Mouse (Mus musculus) kidney, embryonic 15.5 days (tissue): ENCODE results near the gene Babam1. TPM values are rescaled to one million over a fixed set of nuclear protein-coding genes. Genes with fewer than 3 reads are reported as not detected.
A peak's percentile ranks its signal among the peaks of the same experiment; 100 is the strongest.

Experiments
- ATAC-seq: fragments of 200-750 bp; cut with Nextera tagmentation; replicated peaks from 2 replicates; pipeline ENCODE4 v1.8.0; 2017; ENCODE audit warnings: moderate TSS enrichment; ENCODE audit not compliant: low FRiP score
- H3K27ac ChIP-seq: fragments of 300-500 bp; sonication (generic); 2 replicates; pipeline ENCODE4 v1.5.1; 2015; ENCODE audit warnings: mild to moderate bottlenecking, inconsistent platforms
- H3K27me3 ChIP-seq: fragments of 300-500 bp; sonication (generic); 2 replicates; pipeline ENCODE4 v1.6.1; 2015; ENCODE audit warnings: inconsistent platforms
- H3K36me3 ChIP-seq: fragments of 300-500 bp; sonication (generic); 2 replicates; pipeline ENCODE4 v1.6.1; 2015; ENCODE audit warnings: inconsistent platforms
- H3K4me1 ChIP-seq: fragments of 300-500 bp; sonication (generic); 2 replicates; pipeline ENCODE4 v1.6.1; 2015; ENCODE audit warnings: inconsistent platforms
- H3K4me2 ChIP-seq: fragments of 300-500 bp; sonication (generic); 2 replicates; pipeline ENCODE4 v1.6.1; 2015; ENCODE audit warnings: moderate library complexity, mild to moderate bottlenecking, inconsistent platforms
- H3K4me3 ChIP-seq: fragments of 300-500 bp; sonication (generic); replicated peaks from 2 replicates; pipeline ENCODE4 v1.5.1; 2015; ENCODE audit warnings: mild to moderate bottlenecking, inconsistent platforms
- H3K9ac ChIP-seq: fragments of 300-500 bp; sonication (generic); 2 replicates; pipeline ENCODE4 v1.6.1; 2015; ENCODE audit warnings: mild to moderate bottlenecking, inconsistent platforms
- H3K9me3 ChIP-seq: fragments of 300-500 bp; sonication (generic); replicated peaks from 2 replicates; pipeline ENCODE4 v1.6.1; 2016; ENCODE audit warnings: inconsistent platforms
- WGBS: fragments of 180-500 bp; shearing (Covaris S2); methylation state at CpG from one replicate; pipeline ENCODE4 v1.1.7; 2015; ENCODE audit warnings: mixed read lengths; 5-methylcytosine and 5-hydroxymethylcytosine counted together
- polyA plus RNA-seq: library from polyadenylated mRNA; unstranded; fragments of >200 nt; fragmentation: Nextera tagmentation; extraction: Ambion mirVana; gene quantifications from 2 replicates; pipeline ENCODE4 v1.2.1, GENCODE M21; 2015

Gene Babam1
- polyA plus RNA-seq, 1 experiment from 2014 or later, result 117 TPM

GRCm38 (mm10) chr8:71383860-71384259 is 12.8 kb upstream of the Babam1 start:
- Histone ChIP-seq H3K4me1 (peaks cover 37% of the 10 kb centered on the region), H3K36me3 (no peaks in the 10 kb centered on the region), H3K9ac (no peak overlapping the region), H3K9me3 (no peaks in the 10 kb centered on the region), H3K27me3 (no peaks in the 10 kb centered on the region), H3K4me3 (no peak overlapping the region), H3K4me2 (no peak overlapping the region), H3K27ac (peak overlapping the region; percentile 99)
- WGBS, result 44% methylated on average over 3 of the region's 3 CpGs
- no peak for ATAC-seq

- Histone ChIP-seq H3K36me3 (no peaks in the 10 kb centered on the region), H3K27ac (no peak overlapping the region), H3K4me2 (no peak overlapping the region), H3K9me3 (no peaks in the 10 kb centered on the region), H3K9ac (no peak overlapping the region), H3K27me3 (no peaks in the 10 kb centered on the region), H3K4me3 (no peak overlapping the region), H3K4me1 (peaks cover 22% of the 10 kb centered on the region)
- 65% methylated on average over 12 of the region's 12 CpGs for WGBS
- no peak for ATAC-seq
Observed at GRCm38 (mm10) chr8:71385212-71385835, 11.3 kb upstream of the Babam1 start.

GRCm38 (mm10) chr8:71388267-71388666 is 8.4 kb upstream of the Babam1 start:
- no peaks in the 10 kb centered on the region for H3K9me3 ChIP-seq
- H3K9ac ChIP-seq, result no peak overlapping the region
- no peak for ATAC-seq

GRCm38 (mm10) chr8:71391696-71392095 is 5.0 kb upstream of the Babam1 start:
- Histone ChIP-seq H3K9me3 (no peaks in the 10 kb centered on the region), H3K9ac (no peak overlapping the region), H3K27ac (no peak overlapping the region), H3K4me3 (no peak overlapping the region), H3K4me2 (no peak overlapping the region), H3K27me3 (no peaks in the 10 kb centered on the region), H3K4me1 (peaks cover 17% of the 10 kb centered on the region), H3K36me3 (no peaks in the 10 kb centered on the region)
- ATAC-seq, result no peak
- 94% methylated on average over 2 of the region's 2 CpGs for WGBS

More at GRCm38 (mm10) chr8:71388267-71388666, 8.4 kb upstream of the Babam1 start:
- no peak overlapping the region for H3K4me3 ChIP-seq
- H3K4me2 ChIP-seq, result no peak overlapping the region
- no peaks in the 10 kb centered on the region for H3K27me3 ChIP-seq
- no peaks in the 10 kb centered on the region for H3K36me3 ChIP-seq
- H3K27ac ChIP-seq, result no peak overlapping the region
- WGBS, result 76% methylated on average over 1 of the region's 1 CpGs
- H3K4me1 ChIP-seq, result peaks cover 16% of the 10 kb centered on the region

GRCm38 (mm10) chr8:71392391-71392790 is 4.3 kb upstream of the Babam1 start:
- H3K4me1 ChIP-seq, result peaks cover 19% of the 10 kb centered on the region

GRCm38 (mm10) chr8:71392871-71393270 is 3.8 kb upstream of the Babam1 start:
- peak overlapping the region; percentile 43 for H3K4me2 ChIP-seq
- ATAC-seq, result no peak
- peak overlapping the region; percentile 24 for H3K4me3 ChIP-seq

More at GRCm38 (mm10) chr8:71392391-71392790, 4.3 kb upstream of the Babam1 start:
- Histone ChIP-seq H3K27me3 (no peaks in the 10 kb centered on the region), H3K27ac (no peak overlapping the region), H3K4me3 (no peak overlapping the region), H3K36me3 (no peaks in the 10 kb centered on the region), H3K9me3 (no peaks in the 10 kb centered on the region), H3K4me2 (no peak overlapping the region), H3K9ac (no peak overlapping the region)
- WGBS, result 79% methylated on average over 5 of the region's 5 CpGs
- ATAC-seq, result no peak

GRCm38 (mm10) chr8:71394481-71394880 is 2.2 kb upstream of the Babam1 start:
- Histone ChIP-seq H3K27me3 (no peaks in the 10 kb centered on the region), H3K36me3 (peaks cover 14% of the 10 kb centered on the region), H3K9ac (peak overlapping the region; percentile 12; the same call in 1 of the 2 replicates), H3K4me2 (peak overlapping the region; percentile 42), H3K27ac (peak overlapping the region; percentile 84; the same call in 1 of the 2 replicates), H3K4me3 (peak overlapping the region; percentile 27), H3K4me1 (peaks cover 25% of the 10 kb centered on the region), H3K9me3 (no peaks in the 10 kb centered on the region)
- ATAC-seq, result no peak
- 81% methylated on average over 7 of the region's 7 CpGs for whole genome bisulfite sequencing

More at GRCm38 (mm10) chr8:71392871-71393270, 3.8 kb upstream of the Babam1 start:
- Histone ChIP-seq H3K27ac (no peak overlapping the region), H3K27me3 (no peaks in the 10 kb centered on the region), H3K9me3 (no peaks in the 10 kb centered on the region), H3K9ac (no peak overlapping the region), H3K4me1 (peaks cover 24% of the 10 kb centered on the region), H3K36me3 (no peaks in the 10 kb centered on the region)
- WGBS, result 15% methylated on average over 3 of the region's 3 CpGs

GRCm38 (mm10) chr8:71395071-71395470 is 1.6 kb upstream of the Babam1 start:
- Histone ChIP-seq H3K4me2 (peak overlapping the region; percentile 42), H3K27me3 (no peaks in the 10 kb centered on the region), H3K27ac (peak overlapping the region; percentile 84), H3K9me3 (no peaks in the 10 kb centered on the region), H3K9ac (no peak overlapping the region), H3K4me1 (peaks cover 25% of the 10 kb centered on the region), H3K36me3 (peaks cover 20% of the 10 kb centered on the region), H3K4me3 (peak overlapping the region; percentile 27)
- WGBS, result 77% methylated on average over 10 of the region's 10 CpGs
- ATAC-seq, result no peak

- no peak for ATAC-seq
- H3K4me2 ChIP-seq, result peak within 1 kb of the TSS; percentile 78
- no peaks in the 10 kb centered on the region for H3K27me3 ChIP-seq
- peak within 1 kb of the TSS; percentile 67 for H3K4me3 ChIP-seq
- peaks cover 25% of the 10 kb centered on the region for H3K4me1 ChIP-seq
- H3K9me3 ChIP-seq, result no peaks in the 10 kb centered on the region
- WGBS, result 79% methylated on average over 9 of the region's 9 CpGs
- H3K27ac ChIP-seq, result peak within 1 kb of the TSS; percentile 84
- H3K9ac ChIP-seq, result peak within 1 kb of the TSS; percentile 12; the same call in 1 of the 2 replicates
- H3K36me3 ChIP-seq, result peaks cover 25% of the 10 kb centered on the region
Observed at GRCm38 (mm10) chr8:71395629-71396028, 1.0 kb upstream of the Babam1 start, which contains the start of gene Ushbp1. Gene Ushbp1, minus strand, starts transcription at chr8:71395802.

- H3K9ac ChIP-seq, result peak overlapping the region; percentile 74; the same call in 1 of the 2 replicates
- H3K27ac ChIP-seq, result no peak overlapping the region
- H3K4me2 ChIP-seq, result peak overlapping the region; percentile 78
- H3K27me3 ChIP-seq, result no peaks in the 10 kb centered on the region
- peak overlapping the region; percentile 67 for H3K4me3 ChIP-seq
- 87% methylated on average over 12 of the region's 12 CpGs for WGBS
- H3K4me1 ChIP-seq, result peaks cover 23% of the 10 kb centered on the region
- H3K9me3 ChIP-seq, result no peaks in the 10 kb centered on the region
- H3K36me3 ChIP-seq, result peaks cover 29% of the 10 kb centered on the region
- ATAC-seq, result no peak
Observed at GRCm38 (mm10) chr8:71397701-71398100, 1.0 kb downstream of the Babam1 start.

- H3K4me1 ChIP-seq, result peaks cover 23% of the 10 kb centered on the region
- no peak for ATAC-seq
- no peak overlapping the region for H3K4me2 ChIP-seq
- no peaks in the 10 kb centered on the region for H3K27me3 ChIP-seq
- no peak overlapping the region for H3K4me3 ChIP-seq
- H3K9me3 ChIP-seq, result no peaks in the 10 kb centered on the region
- peaks cover 29% of the 10 kb centered on the region for H3K36me3 ChIP-seq
- no peak overlapping the region for H3K9ac ChIP-seq
- WGBS, result 96% methylated on average over 2 of the region's 2 CpGs
- H3K27ac ChIP-seq, result no peak overlapping the region
Observed at GRCm38 (mm10) chr8:71400826-71401225, 4.2 kb downstream of the Babam1 start.

GRCm38 (mm10) chr8:71401454-71401853 is 4.8 kb downstream of the Babam1 start:
- Histone ChIP-seq H3K4me3 (no peak overlapping the region), H3K4me1 (peaks cover 24% of the 10 kb centered on the region), H3K27ac (no peak overlapping the region), H3K4me2 (no peak overlapping the region), H3K9ac (no peak overlapping the region), H3K36me3 (peaks cover 29% of the 10 kb centered on the region), H3K9me3 (no peaks in the 10 kb centered on the region), H3K27me3 (no peaks in the 10 kb centered on the region)
- ATAC-seq, result no peak
